Mouse (Mus musculus): ENCODE results near the gene Krtap19-3. TPM values are rescaled to one million over a fixed set of nuclear protein-coding genes. Genes with fewer than 3 reads are reported as not detected.

The Krtap19-3 gene
- total RNA-seq (2014; rRNA removed): not detected in 2 replicates
- not detected in 2 replicates for polyA plus RNA-seq (2015; fragmentation: Nextera tagmentation; extraction: Ambion mirVana)

DNA sequence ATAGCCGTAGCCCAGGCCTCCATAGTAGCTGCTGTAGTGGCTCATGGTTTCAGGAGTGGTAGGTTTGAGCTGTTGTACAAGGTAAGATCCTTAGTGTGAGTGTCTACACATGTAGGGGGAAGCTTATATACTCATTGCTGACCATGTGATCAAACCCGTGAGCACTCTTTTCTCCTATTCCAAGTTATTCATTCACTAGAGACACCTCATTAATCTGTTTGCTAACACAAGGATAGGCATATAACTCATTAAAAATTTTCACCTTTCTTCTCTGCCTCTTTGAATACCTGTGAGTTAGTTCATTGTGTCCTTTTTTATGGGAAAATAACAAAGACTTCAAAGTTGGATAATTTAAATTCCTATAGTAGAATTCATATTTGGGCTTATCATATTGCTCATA, at the start of gene Krtap19-3:
Gene Krtap19-3, minus strand, starts transcription at position 101 of the 400 bp plus-strand sequence.
- no peaks in the 10 kb centered on the region for H3K4me1 ChIP-seq (ENCODE audit: insufficient read depth, low read length)
- TF ChIP-seq CTCF (IDR thresholded peaks at IDR 0.05): no peak
- no peak within 1 kb of the TSS for H3K9ac ChIP-seq (replicated peaks; ENCODE audit: low read length, poor library complexity, severe bottlenecking)
- DNase-seq (ENCODE audit: low spot score) (no peak), ATAC-seq (ENCODE audit: low FRiP score) (no peak)
- H3K27ac ChIP-seq (ENCODE audit: low read depth, low read length): no peak within 1 kb of the TSS
- H3K4me2 ChIP-seq (ENCODE audit: low read depth, low read length, poor library complexity, severe bottlenecking): no peak within 1 kb of the TSS
- no peaks in the 10 kb centered on the region for H3K27me3 ChIP-seq (ENCODE audit: insufficient read depth, low read length)
- 95% methylated on average over 2 of the region's 2 CpGs for WGBS
- no peaks in the 10 kb centered on the region for H3K36me3 ChIP-seq (ENCODE audit: insufficient read depth, low read length)
- no peaks in the 10 kb centered on the region for H3K9me3 ChIP-seq (ENCODE audit: low read length)
- H3K4me3 ChIP-seq (ENCODE audit: low read depth, low read length): no peak within 1 kb of the TSS

DNA sequence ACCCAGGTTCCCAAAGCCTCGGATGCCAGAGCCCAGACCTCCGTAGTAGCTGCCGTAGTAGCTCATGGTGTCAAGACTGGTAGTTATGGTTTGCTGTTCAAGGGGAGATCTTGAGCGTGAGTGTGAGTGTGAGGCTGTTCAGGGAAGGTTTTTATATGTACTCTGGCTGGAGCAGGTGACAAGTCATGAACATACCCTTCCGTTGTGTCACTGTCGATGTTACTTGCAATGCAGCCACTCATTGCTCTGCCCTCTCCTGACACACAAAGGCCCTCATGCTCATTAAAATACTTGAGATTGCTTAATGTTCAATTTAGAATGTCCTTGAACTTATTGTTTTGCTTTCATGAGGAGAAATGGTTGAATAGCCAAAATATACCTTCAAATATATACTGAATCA, 18.5 kb upstream of the Krtap19-3 start, which contains the start of gene Krtap19-5:
Gene Krtap19-5, minus strand, starts transcription at position 101 of the 400 bp plus-strand sequence.
- H3K9ac ChIP-seq (replicated peaks; ENCODE audit: low read length, poor library complexity, severe bottlenecking): no peak within 1 kb of the TSS
- DNase-seq (ENCODE audit: low spot score) (no peak), ATAC-seq (ENCODE audit: low FRiP score) (no peak)
- no peak for TF ChIP-seq CTCF (IDR thresholded peaks at IDR 0.05)
- WGBS: 93% methylated on average over 6 of the region's 6 CpGs
- H3K27me3 ChIP-seq (ENCODE audit: insufficient read depth, low read length): no peaks in the 10 kb centered on the region
- no peak within 1 kb of the TSS for H3K4me3 ChIP-seq (ENCODE audit: low read depth, low read length)
- H3K36me3 ChIP-seq (ENCODE audit: insufficient read depth, low read length): no peaks in the 10 kb centered on the region
- H3K9me3 ChIP-seq (ENCODE audit: low read length): no peaks in the 10 kb centered on the region
- no peak within 1 kb of the TSS for H3K27ac ChIP-seq (ENCODE audit: low read depth, low read length)
- H3K4me1 ChIP-seq (ENCODE audit: insufficient read depth, low read length): no peaks in the 10 kb centered on the region
- H3K4me2 ChIP-seq (ENCODE audit: low read depth, low read length, poor library complexity, severe bottlenecking): no peak within 1 kb of the TSS

DNA sequence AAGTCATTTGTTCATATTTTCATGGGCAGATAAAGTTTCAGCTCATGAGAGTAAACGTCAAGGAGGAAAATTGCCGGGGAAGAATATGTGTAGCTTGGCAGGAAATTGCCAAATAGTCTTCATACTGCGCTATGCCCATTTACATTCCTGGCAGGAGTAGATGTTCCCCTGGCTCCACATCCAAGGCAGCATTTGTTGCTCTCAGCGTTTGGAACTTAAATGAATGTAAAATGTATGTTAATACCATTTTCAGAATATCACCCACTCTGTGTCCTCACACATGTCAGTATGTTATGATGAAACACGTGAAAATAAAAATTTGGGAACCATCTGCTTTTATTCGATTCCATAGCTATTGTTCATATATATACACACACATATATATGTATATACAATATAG, 9.0 kb upstream of the Krtap19-3 start:
- Histone ChIP-seq H3K4me1 (ENCODE audit: insufficient read depth, low read length) (no peaks in the 10 kb centered on the region), H3K4me3 (ENCODE audit: low read depth, low read length) (no peak overlapping the region), H3K27ac (ENCODE audit: low read depth, low read length) (no peak overlapping the region), H3K4me2 (ENCODE audit: low read depth, low read length, poor library complexity, severe bottlenecking) (no peak overlapping the region), H3K36me3 (ENCODE audit: insufficient read depth, low read length) (no peaks in the 10 kb centered on the region), H3K27me3 (ENCODE audit: insufficient read depth, low read length) (no peaks in the 10 kb centered on the region), H3K9ac (replicated peaks; ENCODE audit: low read length, poor library complexity, severe bottlenecking) (no peak overlapping the region), H3K9me3 (ENCODE audit: low read length) (no peaks in the 10 kb centered on the region)
- ATAC-seq (ENCODE audit: low FRiP score): no peak
- TF ChIP-seq CTCF (IDR thresholded peaks at IDR 0.05): no peak
- WGBS: 92% methylated on average over 6 of the region's 6 CpGs
- DNase-seq (ENCODE audit: low spot score): no peak

DNA sequence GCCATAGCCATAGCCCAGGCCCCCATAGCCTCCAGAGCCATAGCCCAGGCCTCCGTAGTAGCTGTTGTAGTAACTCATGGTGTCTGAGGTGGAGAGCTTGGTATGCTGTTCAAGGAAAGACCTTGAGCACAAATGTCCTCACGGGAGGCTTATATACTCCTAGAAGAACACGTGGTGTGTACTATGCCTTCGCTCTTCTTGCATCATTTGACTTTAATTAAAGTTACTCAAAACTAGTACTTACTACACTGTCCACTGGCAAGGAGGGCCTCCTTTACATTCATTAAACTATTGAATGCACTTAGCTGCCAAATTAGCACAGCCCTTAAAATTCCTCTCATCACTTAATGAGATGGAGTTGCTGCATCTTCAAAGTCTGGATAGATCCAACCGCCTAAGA, 7.2 kb upstream of the Krtap19-3 start, which contains the start of gene Krtap19-4:
Gene Krtap19-4, minus strand, starts transcription at position 101 of the 400 bp plus-strand sequence.
- 93% methylated on average over 5 of the region's 5 CpGs for WGBS
- Histone ChIP-seq H3K4me1 (ENCODE audit: insufficient read depth, low read length) (no peaks in the 10 kb centered on the region), H3K4me2 (ENCODE audit: low read depth, low read length, poor library complexity, severe bottlenecking) (no peak within 1 kb of the TSS), H3K9ac (replicated peaks; ENCODE audit: low read length, poor library complexity, severe bottlenecking) (no peak within 1 kb of the TSS), H3K9me3 (ENCODE audit: low read length) (no peaks in the 10 kb centered on the region), H3K27me3 (ENCODE audit: insufficient read depth, low read length) (no peaks in the 10 kb centered on the region), H3K36me3 (ENCODE audit: insufficient read depth, low read length) (no peaks in the 10 kb centered on the region), H3K4me3 (ENCODE audit: low read depth, low read length) (no peak within 1 kb of the TSS), H3K27ac (ENCODE audit: low read depth, low read length) (no peak within 1 kb of the TSS)
- ATAC-seq (ENCODE audit: low FRiP score): no peak
- TF ChIP-seq CTCF (IDR thresholded peaks at IDR 0.05): no peak
- DNase-seq (ENCODE audit: low spot score): no peak

DNA sequence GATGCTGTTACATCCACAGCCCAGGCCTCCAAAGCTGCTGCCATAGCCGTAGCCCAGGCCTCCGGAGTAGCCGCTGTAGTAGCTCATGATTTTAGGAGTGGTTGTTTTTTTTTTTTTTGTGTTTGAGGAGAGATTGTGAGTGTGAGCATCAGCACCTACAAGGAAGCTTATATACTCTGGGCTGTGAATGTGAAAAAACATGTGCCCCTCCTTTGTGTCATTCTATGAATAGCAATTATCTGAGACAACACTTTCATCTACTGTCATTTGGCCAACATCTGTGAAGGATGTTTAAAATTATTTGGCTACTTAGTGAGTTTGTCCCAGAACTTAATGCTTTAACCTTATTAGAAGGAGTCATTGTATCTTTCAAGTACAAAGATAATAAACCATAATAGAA, 3.7 kb downstream of the Krtap19-3 start, which contains the start of gene Krtap19-2:
Gene Krtap19-2, minus strand, starts transcription at position 101 of the 400 bp plus-strand sequence.
- Histone ChIP-seq H3K27ac (ENCODE audit: low read depth, low read length) (no peak within 1 kb of the TSS), H3K9me3 (ENCODE audit: low read length) (no peaks in the 10 kb centered on the region), H3K4me3 (ENCODE audit: low read depth, low read length) (no peak within 1 kb of the TSS), H3K36me3 (ENCODE audit: insufficient read depth, low read length) (no peaks in the 10 kb centered on the region), H3K4me1 (ENCODE audit: insufficient read depth, low read length) (no peaks in the 10 kb centered on the region), H3K4me2 (ENCODE audit: low read depth, low read length, poor library complexity, severe bottlenecking) (no peak within 1 kb of the TSS), H3K9ac (replicated peaks; ENCODE audit: low read length, poor library complexity, severe bottlenecking) (no peak within 1 kb of the TSS), H3K27me3 (ENCODE audit: insufficient read depth, low read length) (no peaks in the 10 kb centered on the region)
- WGBS: 96% methylated on average over 3 of the region's 3 CpGs
- DNase-seq (ENCODE audit: low spot score) (no peak), ATAC-seq (ENCODE audit: low FRiP score) (no peak)
- no peak for TF ChIP-seq CTCF (IDR thresholded peaks at IDR 0.05)

DNA sequence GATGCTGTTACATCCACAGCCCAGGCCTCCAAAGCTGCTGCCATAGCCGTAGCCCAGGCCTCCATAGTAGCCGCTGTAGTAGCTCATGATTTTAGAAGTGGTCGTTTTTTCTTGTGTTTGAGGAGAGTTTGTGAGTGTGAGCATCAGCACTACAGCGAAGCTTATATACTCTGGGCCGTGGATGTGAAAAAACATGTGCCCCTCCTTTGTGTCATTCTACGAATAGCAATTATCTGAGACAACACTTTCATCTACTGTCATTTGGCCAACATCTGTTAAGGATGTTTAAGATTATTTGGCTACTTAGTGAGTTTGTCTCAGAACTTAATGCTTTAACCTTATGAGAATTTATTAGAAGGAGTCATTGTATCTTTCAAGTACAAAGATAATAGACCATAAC, 8.5 kb downstream of the Krtap19-3 start, which contains the start of gene Krtap19-1:
Gene Krtap19-1, minus strand, starts transcription at position 101 of the 400 bp plus-strand sequence.
- Histone ChIP-seq H3K27me3 (ENCODE audit: insufficient read depth, low read length) (no peaks in the 10 kb centered on the region), H3K9me3 (ENCODE audit: low read length) (no peaks in the 10 kb centered on the region), H3K36me3 (ENCODE audit: insufficient read depth, low read length) (no peaks in the 10 kb centered on the region), H3K4me3 (ENCODE audit: low read depth, low read length) (no peak within 1 kb of the TSS), H3K4me2 (ENCODE audit: low read depth, low read length, poor library complexity, severe bottlenecking) (no peak within 1 kb of the TSS), H3K9ac (replicated peaks; ENCODE audit: low read length, poor library complexity, severe bottlenecking) (no peak within 1 kb of the TSS), H3K4me1 (ENCODE audit: insufficient read depth, low read length) (no peaks in the 10 kb centered on the region), H3K27ac (ENCODE audit: low read depth, low read length) (no peak within 1 kb of the TSS)
- ATAC-seq (ENCODE audit: low FRiP score) (no peak), DNase-seq (ENCODE audit: low spot score) (no peak)
- 88% methylated on average over 6 of the region's 6 CpGs for WGBS
- no peak for TF ChIP-seq CTCF (IDR thresholded peaks at IDR 0.05)

Measured in midbrain, postnatal 0 days (tissue).